Mouse (Mus musculus): ENCODE measurements around the gene Zp3. TPM values are rescaled to one million over a fixed set of nuclear protein-coding genes. Genes with fewer than 3 reads are reported as not detected.

Zp3 gene
- polyA plus RNA-seq, 1 experiment from 2014 or later: 0.20 TPM

- Histone ChIP-seq H3K4me1 (ENCODE audit: insufficient read depth, low read length) (0 out of 2 replicates have a peak, but pooled peaks cover 7% of the 10 kb centered on the region), H3K4me3 (ENCODE audit: low read length) (no peak overlapping the region), H3K36me3 (ENCODE audit: insufficient read depth, low read length) (peaks cover 13% of the 10 kb centered on the region), H3K27me3 (ENCODE audit: insufficient read depth, low read length) (no peaks in the 10 kb centered on the region), H3K9me3 (ENCODE audit: low read length) (no peaks in the 10 kb centered on the region), H3K27ac (ENCODE audit: low read length) (peak overlapping the region; percentile 72), H3K4me2 (replicated peaks; ENCODE audit: low read depth, low read length) (no peak overlapping the region), H3K9ac (replicated peaks; ENCODE audit: low read length) (0 out of 2 replicates have a peak overlapping the region, but pooled peaks have one; percentile 13)
- ATAC-seq (ENCODE audit: low FRiP score, low TSS enrichment): peak; percentile 41; the same call in 1 of the 2 replicates
- 70% methylated on average over 10 of the region's 10 CpGs for WGBS
These were observed 36.3 kb downstream of the Zp3 start for GRCm38 (mm10) chr5:136016014-136016876.

- no peak overlapping the region for H3K27ac ChIP-seq (ENCODE audit: low read length)
- H3K9me3 ChIP-seq (ENCODE audit: low read length): no peaks in the 10 kb centered on the region
- H3K36me3 ChIP-seq (ENCODE audit: insufficient read depth, low read length): peaks cover 6% of the 10 kb centered on the region
- H3K4me3 ChIP-seq (ENCODE audit: low read length): no peak overlapping the region
- WGBS: 89% methylated on average over 6 of the region's 6 CpGs
- H3K4me2 ChIP-seq (replicated peaks; ENCODE audit: low read depth, low read length): no peak overlapping the region
- no peaks in the 10 kb centered on the region for H3K27me3 ChIP-seq (ENCODE audit: insufficient read depth, low read length)
- no peak for ATAC-seq (ENCODE audit: low FRiP score, low TSS enrichment)
- 0 out of 2 replicates have a peak, but pooled peaks cover 7% of the 10 kb centered on the region for H3K4me1 ChIP-seq (ENCODE audit: insufficient read depth, low read length)
- no peak overlapping the region for H3K9ac ChIP-seq (replicated peaks; ENCODE audit: low read length)
These were observed 37.4 kb downstream of the Zp3 start for GRCm38 (mm10) chr5:136017262-136017661.

GRCm38 (mm10) chr5:136018726-136019125, 38.8 kb downstream of the Zp3 start:
- ATAC-seq (ENCODE audit: low FRiP score, low TSS enrichment): no peak
- no peak overlapping the region for H3K9ac ChIP-seq (replicated peaks; ENCODE audit: low read length)
- 0 out of 2 replicates have a peak, but pooled peaks cover 7% of the 10 kb centered on the region for H3K4me1 ChIP-seq (ENCODE audit: insufficient read depth, low read length)
- no peak overlapping the region for H3K27ac ChIP-seq (ENCODE audit: low read length)
- no peaks in the 10 kb centered on the region for H3K9me3 ChIP-seq (ENCODE audit: low read length)
- WGBS: 78% methylated on average over 2 of the region's 2 CpGs
- no peaks in the 10 kb centered on the region; the same call in 1 of the 2 replicates for H3K36me3 ChIP-seq (ENCODE audit: insufficient read depth, low read length)
- H3K4me3 ChIP-seq (ENCODE audit: low read length): no peak overlapping the region
- H3K27me3 ChIP-seq (ENCODE audit: insufficient read depth, low read length): no peaks in the 10 kb centered on the region
- H3K4me2 ChIP-seq (replicated peaks; ENCODE audit: low read depth, low read length): no peak overlapping the region

GRCm38 (mm10) chr5:136019907-136020306, 40.0 kb downstream of the Zp3 start:
- Histone ChIP-seq H3K9me3 (ENCODE audit: low read length) (no peaks in the 10 kb centered on the region), H3K4me3 (ENCODE audit: low read length) (no peak overlapping the region), H3K4me1 (ENCODE audit: insufficient read depth, low read length) (0 out of 2 replicates have a peak, but pooled peaks cover 7% of the 10 kb centered on the region), H3K27me3 (ENCODE audit: insufficient read depth, low read length) (no peaks in the 10 kb centered on the region), H3K36me3 (ENCODE audit: insufficient read depth, low read length) (no peaks in the 10 kb centered on the region; the same call in 1 of the 2 replicates), H3K9ac (replicated peaks; ENCODE audit: low read length) (no peak overlapping the region), H3K4me2 (replicated peaks; ENCODE audit: low read depth, low read length) (no peak overlapping the region), H3K27ac (ENCODE audit: low read length) (no peak overlapping the region)
- 33% methylated on average over 1 of the region's 1 CpGs for WGBS
- ATAC-seq (ENCODE audit: low FRiP score, low TSS enrichment): no peak

- H3K4me1 ChIP-seq (ENCODE audit: insufficient read depth, low read length): peaks cover 4% of the 10 kb centered on the region; the same call in 1 of the 2 replicates
- H3K9me3 ChIP-seq (ENCODE audit: low read length): no peaks in the 10 kb centered on the region
- no peak overlapping the region for H3K27ac ChIP-seq (ENCODE audit: low read length)
- ATAC-seq (ENCODE audit: low FRiP score, low TSS enrichment): no peak
- H3K36me3 ChIP-seq (ENCODE audit: insufficient read depth, low read length): peaks cover 25% of the 10 kb centered on the region
- H3K4me2 ChIP-seq (replicated peaks; ENCODE audit: low read depth, low read length): no peak overlapping the region
- 0 out of 2 replicates have a peak overlapping the region, but pooled peaks have one; percentile 6 for H3K9ac ChIP-seq (replicated peaks; ENCODE audit: low read length)
- no peak overlapping the region for H3K4me3 ChIP-seq (ENCODE audit: low read length)
- H3K27me3 ChIP-seq (ENCODE audit: insufficient read depth, low read length): no peaks in the 10 kb centered on the region
- WGBS: 74% methylated on average over 3 of the region's 3 CpGs
These were observed 45.8 kb downstream of the Zp3 start for GRCm38 (mm10) chr5:136025712-136026111.

GRCm38 (mm10) chr5:136026859-136027258, 47.0 kb downstream of the Zp3 start:
- no peak overlapping the region for H3K4me3 ChIP-seq (ENCODE audit: low read length)
- no peaks in the 10 kb centered on the region for H3K9me3 ChIP-seq (ENCODE audit: low read length)
- no peak overlapping the region for H3K9ac ChIP-seq (replicated peaks; ENCODE audit: low read length)
- H3K4me2 ChIP-seq (replicated peaks; ENCODE audit: low read depth, low read length): no peak overlapping the region
- H3K36me3 ChIP-seq (ENCODE audit: insufficient read depth, low read length): peaks cover 25% of the 10 kb centered on the region
- no peaks in the 10 kb centered on the region for H3K27me3 ChIP-seq (ENCODE audit: insufficient read depth, low read length)
- WGBS: 59% methylated on average over 9 of the region's 9 CpGs
- no peak for ATAC-seq (ENCODE audit: low FRiP score, low TSS enrichment)
- H3K4me1 ChIP-seq (ENCODE audit: insufficient read depth, low read length): peaks cover 4% of the 10 kb centered on the region; the same call in 1 of the 2 replicates
- no peak overlapping the region for H3K27ac ChIP-seq (ENCODE audit: low read length)

GRCm38 (mm10) chr5:136027612-136028311, 47.9 kb downstream of the Zp3 start:
- no peak overlapping the region for H3K4me2 ChIP-seq (replicated peaks; ENCODE audit: low read depth, low read length)
- no peak overlapping the region for H3K27ac ChIP-seq (ENCODE audit: low read length)
- H3K9me3 ChIP-seq (ENCODE audit: low read length): no peaks in the 10 kb centered on the region
- no peak for ATAC-seq (ENCODE audit: low FRiP score, low TSS enrichment)
- H3K9ac ChIP-seq (replicated peaks; ENCODE audit: low read length): no peak overlapping the region
- H3K4me1 ChIP-seq (ENCODE audit: insufficient read depth, low read length): peaks cover 4% of the 10 kb centered on the region; the same call in 1 of the 2 replicates
- no peaks in the 10 kb centered on the region for H3K27me3 ChIP-seq (ENCODE audit: insufficient read depth, low read length)
- peaks cover 34% of the 10 kb centered on the region for H3K36me3 ChIP-seq (ENCODE audit: insufficient read depth, low read length)
- WGBS: 83% methylated on average over 11 of the region's 11 CpGs
- no peak overlapping the region for H3K4me3 ChIP-seq (ENCODE audit: low read length)

- Histone ChIP-seq H3K27me3 (ENCODE audit: insufficient read depth, low read length) (no peaks in the 10 kb centered on the region), H3K9ac (replicated peaks; ENCODE audit: low read length) (no peak overlapping the region), H3K9me3 (ENCODE audit: low read length) (no peaks in the 10 kb centered on the region), H3K4me3 (ENCODE audit: low read length) (no peak overlapping the region), H3K36me3 (ENCODE audit: insufficient read depth, low read length) (peaks cover 20% of the 10 kb centered on the region; the same call in 1 of the 2 replicates), H3K27ac (ENCODE audit: low read length) (no peak overlapping the region), H3K4me2 (replicated peaks; ENCODE audit: low read depth, low read length) (no peak overlapping the region), H3K4me1 (ENCODE audit: insufficient read depth, low read length) (no peaks in the 10 kb centered on the region)
- ATAC-seq (ENCODE audit: low FRiP score, low TSS enrichment): no peak
- 83% methylated on average over 4 of the region's 4 CpGs for WGBS
These were observed 55.0 kb downstream of the Zp3 start for GRCm38 (mm10) chr5:136034868-136035267.

- Histone ChIP-seq H3K27ac (ENCODE audit: low read length) (no peak overlapping the region), H3K4me3 (ENCODE audit: low read length) (no peak overlapping the region), H3K4me2 (replicated peaks; ENCODE audit: low read depth, low read length) (no peak overlapping the region), H3K9me3 (ENCODE audit: low read length) (no peaks in the 10 kb centered on the region), H3K4me1 (ENCODE audit: insufficient read depth, low read length) (peaks cover 1% of the 10 kb centered on the region; the same call in 1 of the 2 replicates), H3K27me3 (ENCODE audit: insufficient read depth, low read length) (no peaks in the 10 kb centered on the region), H3K36me3 (ENCODE audit: insufficient read depth, low read length) (peaks cover 16% of the 10 kb centered on the region; the same call in 1 of the 2 replicates), H3K9ac (replicated peaks; ENCODE audit: low read length) (no peak overlapping the region)
- WGBS: 77% methylated on average over 1 of the region's 1 CpGs
- ATAC-seq (ENCODE audit: low FRiP score, low TSS enrichment): no peak
These were observed 55.4 kb downstream of the Zp3 start for GRCm38 (mm10) chr5:136035285-136035684.
